Mouse (Mus musculus): Measurements from ENCODE around the gene Dixdc1. TPM values are rescaled to one million over a fixed set of nuclear protein-coding genes. Genes with fewer than 3 reads are reported as not detected.

Dixdc1 gene
- 31.6 and 33.7 TPM in 2 replicates for polyA plus RNA-seq (2015; fragmentation: Nextera tagmentation; extraction: Ambion mirVana)

DNA sequence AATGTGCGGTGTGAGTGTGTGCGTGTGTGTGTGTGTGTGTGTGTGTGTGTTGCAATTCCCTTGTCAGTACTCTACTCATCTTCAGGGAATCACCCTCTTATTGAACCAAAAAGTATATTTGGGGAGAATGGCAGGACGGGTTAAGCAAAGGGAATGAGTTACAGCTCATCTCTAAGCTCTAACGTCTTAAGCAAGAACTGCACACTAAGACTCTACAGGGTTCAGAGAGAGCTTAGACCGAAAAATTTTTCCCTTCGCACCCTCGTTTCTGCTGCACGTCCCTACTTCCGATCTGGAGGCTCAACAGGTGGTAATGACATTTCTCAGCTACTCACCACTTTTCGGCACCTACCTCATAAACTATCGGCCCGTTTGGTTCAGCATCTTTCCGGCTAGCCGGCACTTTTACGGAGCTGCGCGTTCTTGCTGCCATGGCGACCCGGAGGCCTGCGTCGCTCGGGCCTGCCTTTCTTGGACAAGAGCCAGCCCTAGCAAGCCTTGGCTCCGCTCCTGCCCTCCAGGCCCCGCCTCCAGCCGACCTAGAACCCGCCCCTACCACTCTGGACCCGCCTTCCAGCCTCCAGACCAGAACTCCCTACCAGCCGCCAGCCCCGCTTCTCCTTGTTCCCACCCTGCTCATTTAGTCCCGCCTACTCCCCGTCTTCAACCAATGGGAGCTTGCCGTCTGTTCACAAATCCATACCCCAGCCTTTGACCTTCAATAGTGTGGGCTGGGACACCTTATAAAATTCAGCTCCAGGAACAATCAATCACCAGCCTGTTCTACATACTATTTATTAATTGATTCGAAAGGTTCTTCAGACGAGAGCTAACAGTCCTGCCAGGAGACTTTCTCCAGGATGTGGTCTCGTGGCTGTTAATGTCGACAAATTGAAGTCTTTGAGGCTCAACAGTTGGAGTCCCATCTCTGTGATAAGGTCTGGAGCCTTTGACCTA is at the start of gene Dixdc1:
Dixdc1 (minus strand) TSS at position 604 of the 957 bp plus-strand sequence.
- Histone ChIP-seq H3K36me3 (ENCODE audit: control insufficient read depth, insufficient read depth, low read length) (no peaks in the 10 kb centered on the region), H3K4me3 (ENCODE audit: low read length) (peak within 1 kb of the TSS; percentile 44), H3K4me1 (ENCODE audit: control insufficient read depth, insufficient read depth, low read depth, low read length) (peaks cover 6% of the 10 kb centered on the region; the same call in 1 of the 2 replicates), H3K9me3 (ENCODE audit: control insufficient read depth, low read length) (no peaks in the 10 kb centered on the region), H3K4me2 (ENCODE audit: low read length) (peak within 1 kb of the TSS; percentile 72), H3K27me3 (replicated peaks; ENCODE audit: control insufficient read depth, insufficient read depth, low read length) (no peaks in the 10 kb centered on the region), H3K27ac (ENCODE audit: low read depth, low read length) (no peak within 1 kb of the TSS), H3K9ac (ENCODE audit: low read depth, low read length) (peak within 1 kb of the TSS; percentile 41; the same call in 1 of the 2 replicates)
- 12% methylated on average over 36 of the region's 36 CpGs for WGBS
- peak; percentile 98 for ATAC-seq

DNA sequence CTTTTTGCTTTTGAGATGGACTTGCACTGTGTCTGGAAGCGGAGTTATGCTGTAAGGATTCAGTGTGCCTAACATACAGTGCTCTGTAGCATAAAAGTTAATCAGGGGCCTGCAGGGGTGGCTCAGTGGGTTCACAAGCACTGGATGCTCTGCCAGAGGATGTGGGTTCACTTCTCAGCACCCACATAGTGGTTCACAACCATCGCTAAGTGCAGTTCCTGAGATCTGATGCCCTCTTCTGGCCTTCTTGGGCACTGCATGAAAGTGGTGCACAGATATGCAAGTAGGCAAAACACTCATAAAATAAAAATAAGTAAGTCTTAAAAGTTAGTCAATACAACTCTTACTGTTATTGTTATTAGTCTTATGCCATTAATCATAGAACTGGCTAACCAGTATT is 42.8 kb upstream of the Dixdc1 start:
- H3K27me3 ChIP-seq (replicated peaks; ENCODE audit: control insufficient read depth, insufficient read depth, low read length), result no peaks in the 10 kb centered on the region
- H3K4me1 ChIP-seq (ENCODE audit: control insufficient read depth, insufficient read depth, low read depth, low read length), result no peaks in the 10 kb centered on the region; the same call in 1 of the 2 replicates
- peaks cover 56% of the 10 kb centered on the region for H3K36me3 ChIP-seq (ENCODE audit: control insufficient read depth, insufficient read depth, low read length)
- H3K27ac ChIP-seq (ENCODE audit: low read depth, low read length), result no peak overlapping the region
- no peak for ATAC-seq
- WGBS, result 74% methylated on average over 2 of the region's 2 CpGs
- no peak overlapping the region for H3K9ac ChIP-seq (ENCODE audit: low read depth, low read length)
- no peak overlapping the region for H3K4me2 ChIP-seq (ENCODE audit: low read length)
- no peak overlapping the region for H3K4me3 ChIP-seq (ENCODE audit: low read length)
- no peaks in the 10 kb centered on the region for H3K9me3 ChIP-seq (ENCODE audit: control insufficient read depth, low read length)

- Histone ChIP-seq H3K4me3 (ENCODE audit: low read length) (peak overlapping the region; percentile 95), H3K4me2 (ENCODE audit: low read length) (peak overlapping the region; percentile 86), H3K9ac (ENCODE audit: low read depth, low read length) (peak overlapping the region; percentile 97), H3K27ac (ENCODE audit: low read depth, low read length) (peak overlapping the region; percentile 95), H3K4me1 (ENCODE audit: control insufficient read depth, insufficient read depth, low read depth, low read length) (peaks cover 15% of the 10 kb centered on the region), H3K36me3 (ENCODE audit: control insufficient read depth, insufficient read depth, low read length) (peaks cover 11% of the 10 kb centered on the region), H3K27me3 (replicated peaks; ENCODE audit: control insufficient read depth, insufficient read depth, low read length) (no peaks in the 10 kb centered on the region), H3K9me3 (ENCODE audit: control insufficient read depth, low read length) (no peaks in the 10 kb centered on the region)
- WGBS, result 61% methylated on average over 11 of the region's 11 CpGs
- ATAC-seq, result no peak
These were observed 36.9 kb upstream of the Dixdc1 start for GRCm38 (mm10) chr9:50776162-50776760.

DNA sequence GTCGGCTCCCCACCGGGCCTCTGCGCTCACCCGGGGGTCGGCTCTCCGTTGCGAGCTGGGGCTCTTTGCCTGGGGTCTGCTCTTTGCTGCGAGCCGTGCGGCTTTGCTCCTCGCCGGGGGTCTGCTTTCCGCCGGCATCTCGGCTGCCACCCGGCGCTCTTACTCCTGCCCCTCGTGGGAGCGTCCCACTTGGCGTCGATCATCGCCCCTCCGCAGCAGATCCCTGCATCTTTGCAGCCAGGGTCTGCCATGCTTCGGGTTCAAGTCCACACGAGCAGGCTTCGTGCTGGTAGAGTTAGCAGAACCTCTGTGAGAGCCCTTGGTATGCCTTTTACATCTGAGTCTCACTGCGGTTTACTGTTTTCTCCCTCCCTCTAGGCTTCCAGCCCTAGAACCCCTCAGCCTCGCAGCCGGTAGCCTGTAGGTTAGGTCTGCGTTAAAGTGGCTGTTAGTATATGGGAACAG is 36.4 kb upstream of the Dixdc1 start:
- Histone ChIP-seq H3K36me3 (ENCODE audit: control insufficient read depth, insufficient read depth, low read length) (peaks cover 8% of the 10 kb centered on the region; the same call in 1 of the 2 replicates), H3K4me1 (ENCODE audit: control insufficient read depth, insufficient read depth, low read depth, low read length) (peaks cover 15% of the 10 kb centered on the region), H3K4me3 (ENCODE audit: low read length) (peak overlapping the region; percentile 95), H3K9ac (ENCODE audit: low read depth, low read length) (peak overlapping the region; percentile 97), H3K27me3 (replicated peaks; ENCODE audit: control insufficient read depth, insufficient read depth, low read length) (no peaks in the 10 kb centered on the region), H3K27ac (ENCODE audit: low read depth, low read length) (peak overlapping the region; percentile 95), H3K9me3 (ENCODE audit: control insufficient read depth, low read length) (no peaks in the 10 kb centered on the region), H3K4me2 (ENCODE audit: low read length) (peak overlapping the region; percentile 86)
- ATAC-seq, result peak; percentile 73
- WGBS, result under 1% methylated on average over 30 of the region's 30 CpGs

DNA sequence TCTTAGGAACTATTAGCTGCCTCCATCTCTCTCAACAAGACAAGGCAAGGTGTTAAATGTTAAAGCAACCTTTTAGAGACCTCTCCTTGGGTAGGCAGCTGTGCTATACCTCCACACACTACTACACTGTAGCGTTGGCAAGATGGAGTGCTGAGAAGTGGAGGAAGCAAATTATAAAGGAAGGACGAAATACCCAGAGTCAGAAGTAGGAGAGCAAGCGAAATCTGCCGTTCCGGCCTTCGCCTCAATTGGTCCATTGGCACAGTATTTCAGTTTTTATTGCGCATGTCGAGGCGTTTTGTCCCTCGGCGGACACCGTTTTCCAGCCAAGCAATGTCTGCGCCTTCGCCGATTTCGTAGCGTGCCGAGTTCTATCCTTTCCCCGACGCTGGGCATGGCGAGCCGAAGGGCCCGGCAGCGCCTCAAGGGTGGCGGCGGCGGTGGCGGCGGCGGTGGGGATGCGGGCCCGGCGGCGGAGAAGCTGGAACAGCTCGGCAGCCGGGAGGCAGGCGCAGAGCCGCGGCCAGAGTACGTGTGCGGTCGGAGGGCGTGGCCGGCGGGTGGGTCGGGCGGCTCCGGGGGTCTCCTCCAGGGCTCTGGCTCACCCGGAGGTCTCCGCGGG is 35.8 kb upstream of the Dixdc1 start, which contains the start of the genes Alg9 and 1110032A03Rik:
Alg9 (plus strand) TSS at position 29 of the 622 bp plus-strand sequence.
1110032A03Rik (minus strand) TSS at position 530 of the 622 bp plus-strand sequence.
- Histone ChIP-seq H3K9me3 (ENCODE audit: control insufficient read depth, low read length) (no peaks in the 10 kb centered on the region), H3K36me3 (ENCODE audit: control insufficient read depth, insufficient read depth, low read length) (peaks cover 4% of the 10 kb centered on the region; the same call in 1 of the 2 replicates), H3K27ac (ENCODE audit: low read depth, low read length) (peak within 1 kb of the TSS; percentile 95), H3K4me3 (ENCODE audit: low read length) (peak within 1 kb of the TSS; percentile 95), H3K27me3 (replicated peaks; ENCODE audit: control insufficient read depth, insufficient read depth, low read length) (no peaks in the 10 kb centered on the region), H3K4me1 (ENCODE audit: control insufficient read depth, insufficient read depth, low read depth, low read length) (peaks cover 15% of the 10 kb centered on the region), H3K4me2 (ENCODE audit: low read length) (peak within 1 kb of the TSS; percentile 86), H3K9ac (ENCODE audit: low read depth, low read length) (peak within 1 kb of the TSS; percentile 97)
- WGBS, result 1% methylated on average over 50 of the region's 51 CpGs
- ATAC-seq, result peak; percentile 88

GRCm38 (mm10) chr9:50774026-50774462 is 34.7 kb upstream of the Dixdc1 start:
- 77% methylated on average over 4 of the region's 4 CpGs for WGBS
- peak overlapping the region; percentile 95 for H3K4me3 ChIP-seq (ENCODE audit: low read length)

GRCm38 (mm10) chr9:50770011-50770410 is 30.7 kb upstream of the Dixdc1 start:
- Histone ChIP-seq H3K4me3 (ENCODE audit: low read length) (no peak overlapping the region), H3K27me3 (replicated peaks; ENCODE audit: control insufficient read depth, insufficient read depth, low read length) (no peaks in the 10 kb centered on the region), H3K27ac (ENCODE audit: low read depth, low read length) (no peak overlapping the region), H3K9me3 (ENCODE audit: control insufficient read depth, low read length) (no peaks in the 10 kb centered on the region), H3K4me1 (ENCODE audit: control insufficient read depth, insufficient read depth, low read depth, low read length) (peaks cover 15% of the 10 kb centered on the region), H3K4me2 (ENCODE audit: low read length) (no peak overlapping the region), H3K9ac (ENCODE audit: low read depth, low read length) (no peak overlapping the region), H3K36me3 (ENCODE audit: control insufficient read depth, insufficient read depth, low read length) (no peaks in the 10 kb centered on the region)
- 69% methylated on average over 2 of the region's 2 CpGs for WGBS
- ATAC-seq, result no peak

More at GRCm38 (mm10) chr9:50774026-50774462, 34.7 kb upstream of the Dixdc1 start:
- H3K4me1 ChIP-seq (ENCODE audit: control insufficient read depth, insufficient read depth, low read depth, low read length), result peaks cover 16% of the 10 kb centered on the region
- H3K27me3 ChIP-seq (replicated peaks; ENCODE audit: control insufficient read depth, insufficient read depth, low read length), result no peaks in the 10 kb centered on the region
- no peaks in the 10 kb centered on the region for H3K9me3 ChIP-seq (ENCODE audit: control insufficient read depth, low read length)
- H3K36me3 ChIP-seq (ENCODE audit: control insufficient read depth, insufficient read depth, low read length), result no peaks in the 10 kb centered on the region
- peak overlapping the region; percentile 86 for H3K4me2 ChIP-seq (ENCODE audit: low read length)
- H3K27ac ChIP-seq (ENCODE audit: low read depth, low read length), result no peak overlapping the region; the same call in 1 of the 2 replicates
- ATAC-seq, result no peak
- peak overlapping the region; percentile 53 for H3K9ac ChIP-seq (ENCODE audit: low read depth, low read length)

GRCm38 (mm10) chr9:50768107-50769002 is 29.0 kb upstream of the Dixdc1 start, which contains the start of gene Fdxacb1:
TSS of gene Fdxacb1 (plus strand) at chr9:50768236.
- Histone ChIP-seq H3K4me1 (ENCODE audit: control insufficient read depth, insufficient read depth, low read depth, low read length) (peaks cover 7% of the 10 kb centered on the region), H3K36me3 (ENCODE audit: control insufficient read depth, insufficient read depth, low read length) (no peaks in the 10 kb centered on the region), H3K4me2 (ENCODE audit: low read length) (peak within 1 kb of the TSS; percentile 88), H3K4me3 (ENCODE audit: low read length) (peak within 1 kb of the TSS; percentile 72), H3K9me3 (ENCODE audit: control insufficient read depth, low read length) (no peaks in the 10 kb centered on the region), H3K9ac (ENCODE audit: low read depth, low read length) (peak within 1 kb of the TSS; percentile 75), H3K27ac (ENCODE audit: low read depth, low read length) (peak within 1 kb of the TSS; percentile 89), H3K27me3 (replicated peaks; ENCODE audit: control insufficient read depth, insufficient read depth, low read length) (no peaks in the 10 kb centered on the region)
- 4% methylated on average over 58 of the region's 59 CpGs for WGBS
- peak; percentile 96 for ATAC-seq
